Mouse (Mus musculus): ENCODE results near the gene Ttc24.

The Ttc24 gene

GRCm38 (mm10) chr3:88022322-88023191 is 55.5 kb downstream of the Ttc24 start:
- no peak for DNase-seq (ENCODE audit: low read depth, low spot score)

Measured in brain, embryonic 18.5 days (tissue).